Comparison of ENCODE assay signal across 22 mouse cellular contexts in the genomic region with DNA sequence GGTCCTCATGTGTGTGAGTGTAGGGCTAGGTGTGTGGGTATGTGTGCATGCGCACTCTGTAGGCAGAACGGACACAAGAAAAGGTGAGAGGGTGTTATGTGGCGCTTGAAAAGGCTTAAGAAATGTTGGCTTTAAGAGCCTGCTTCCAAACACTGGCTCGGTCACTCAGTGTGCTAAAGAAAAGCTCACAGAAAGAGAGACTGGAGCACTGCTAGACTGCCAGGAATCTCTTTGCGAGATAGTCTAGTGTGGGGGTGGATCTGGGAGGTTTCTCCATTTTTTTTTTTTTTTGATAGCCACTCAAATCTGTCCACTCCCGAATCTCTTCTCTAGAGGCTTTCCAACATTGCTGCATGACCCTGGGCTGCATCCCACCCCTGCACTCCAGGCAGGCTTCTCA.
"Had no signal": no experiment of that assay in that cellular context is flagged by ENCODE, and none has a peak within 500 bp of the region (broad histone marks: within the 10 kb centered on the region; RNA-seq: fewer than 3 reads in every experiment).

No protein-coding gene starts in this region.

- H3K9me3 ChIP-seq: limb, embryonic 10.5 days; limb, embryonic 13.5 days; liver, embryonic 12.5 days; liver, embryonic 15.5 days; lung, embryonic 15.5 days; megakaryocyte, embryonic 14.5 days; midbrain, embryonic 10.5 days; midbrain, embryonic 13.5 days; stomach, embryonic 15.5 days had no signal

- H3K27me3 ChIP-seq: limb, embryonic 13.5 days; liver, embryonic 12.5 days; liver, embryonic 15.5 days; lung, embryonic 15.5 days; megakaryocyte, embryonic 14.5 days; midbrain, embryonic 13.5 days; neural tube, embryonic 13.5 days; stomach, embryonic 15.5 days had no signal

- H3K27ac ChIP-seq: limb, embryonic 10.5 days; limb, embryonic 13.5 days; liver, embryonic 12.5 days; liver, embryonic 15.5 days; lung, embryonic 15.5 days; neural tube, embryonic 13.5 days; stomach, embryonic 15.5 days had no signal

- H3K4me3 ChIP-seq: limb, embryonic 10.5 days; limb, embryonic 13.5 days; liver, embryonic 12.5 days; liver, embryonic 15.5 days; lung, embryonic 15.5 days; midbrain, embryonic 10.5 days; midbrain, embryonic 13.5 days; neural tube, embryonic 13.5 days; stomach, embryonic 15.5 days had no signal

- H3K4me1 ChIP-seq: limb, embryonic 10.5 days; liver, embryonic 15.5 days; lung, embryonic 15.5 days; stomach, embryonic 15.5 days had no signal

- H3K9ac ChIP-seq: limb, embryonic 13.5 days; liver, embryonic 12.5 days; liver, embryonic 15.5 days; lung, embryonic 15.5 days; midbrain, embryonic 13.5 days; neural tube, embryonic 13.5 days; stomach, embryonic 15.5 days had no signal

- H3K4me2 ChIP-seq: limb, embryonic 13.5 days; liver, embryonic 12.5 days; liver, embryonic 15.5 days; lung, embryonic 15.5 days; midbrain, embryonic 13.5 days; neural tube, embryonic 13.5 days; stomach, embryonic 15.5 days had no signal

- DNase-seq: kidney, adult 18-20 months; kidney, adult 9 months; kidney, postnatal 14 days; kidney, postnatal 4 days; liver; lung, adult 18-20 months; lung, postnatal 10 days; lung, postnatal 36 days; right cerebral cortex, adult 18-20 months; right cerebral cortex, postnatal 14 days; spleen, adult 18-20 months; thymus, postnatal 25 days had no signal

- H3K36me3 ChIP-seq: limb, embryonic 10.5 days; limb, embryonic 13.5 days; liver, embryonic 15.5 days; lung, embryonic 15.5 days; midbrain, embryonic 10.5 days; midbrain, embryonic 13.5 days; neural tube, embryonic 13.5 days; stomach, embryonic 15.5 days had no signal

- ATAC-seq: liver, embryonic 12.5 days; midbrain, embryonic 13.5 days had no signal
